Mouse (Mus musculus) small intestine, adult 2 months (tissue): Measurements from ENCODE around the gene Nod1. TPM values are rescaled to one million over a fixed set of nuclear protein-coding genes. Genes with fewer than 3 reads are reported as not detected.

ENCODE experiments used
- H3K27ac ChIP-seq: fragments of 200-500 bp; 2 replicates; pipeline ENCODE4 v1.5.1; 2012; ENCODE audit warnings: low read depth, low read length, control low read depth, inconsistent platforms; ENCODE audit not compliant: insufficient read depth
- H3K27me3 ChIP-seq: fragments of 200-500 bp; 2 replicates; pipeline ENCODE4 v1.6.1; 2012; ENCODE audit warnings: mild to moderate bottlenecking, moderate library complexity, low read length, inconsistent platforms; ENCODE audit not compliant: control insufficient read depth, insufficient read depth
- H3K36me3 ChIP-seq: fragments of 200-500 bp; 2 replicates; pipeline ENCODE4 v1.6.1; 2012; ENCODE audit warnings: mild to moderate bottlenecking, low read length, control low read depth, inconsistent platforms; ENCODE audit not compliant: control insufficient read depth, insufficient read depth
- H3K4me1 ChIP-seq: fragments of 200-500 bp; 2 replicates; pipeline ENCODE4 v1.6.1; 2012; ENCODE audit warnings: low read length, inconsistent platforms, mixed read lengths; ENCODE audit not compliant: control insufficient read depth, insufficient read depth, insufficient read length
- H3K4me3 ChIP-seq: fragments of 200-500 bp; 2 replicates; pipeline ENCODE4 v1.5.1; 2012; ENCODE audit warnings: low read depth, mild to moderate bottlenecking, control low read depth, inconsistent platforms, low read length, moderate library complexity
- CTCF ChIP-seq: fragments of 200-500 bp; IDR thresholded peaks from 2 replicates; pipeline ENCODE4 v1.5.1; 2012; ENCODE audit warnings: low read depth, mild to moderate bottlenecking, control low read depth, inconsistent platforms, low read length, moderate library complexity, mixed read lengths; ENCODE audit not compliant: insufficient replicate concordance, insufficient read length; ENCODE audit errors: extremely low read depth
- POLR2A ChIP-seq: fragments of 200-500 bp; IDR thresholded peaks from 2 replicates; pipeline ENCODE4 v1.6.1; 2012; ENCODE audit warnings: low read depth, mild to moderate bottlenecking, control low read depth, inconsistent platforms, low read length, moderate library complexity
- WGBS: fragments of 180-500 bp; shearing (Covaris S2); methylation state at CpG from one replicate; pipeline ENCODE4 v1.1.7; 2018; 5-methylcytosine and 5-hydroxymethylcytosine counted together
- polyA plus RNA-seq: library from polyadenylated mRNA; depleted of rRNA; stranded (reverse); fragments of >200 nt; gene quantifications from 2 replicates; pipeline ENCODE4 v1.2.3, GENCODE M21; 2012

Nod1 gene
- polyA plus RNA-seq, 1 experiment = 11.2 TPM

GRCm38 (mm10) chr6:54992734-54993260, 20.4 kb upstream of the Nod1 start, which contains the start of gene Ggct:
Ggct (minus strand) TSS chr6:54992950.
- H3K36me3 ChIP-seq = peaks cover 6% of the 10 kb centered on the region; the same call in 1 of the 2 replicates
- TF ChIP-seq CTCF (peak; percentile 49; the same call in 1 of the 2 replicates), POLR2A (peak; percentile 79)
- peaks cover 8% of the 10 kb centered on the region; the same call in 1 of the 2 replicates for H3K4me1 ChIP-seq
- H3K27ac ChIP-seq = peak within 1 kb of the TSS; percentile 23
- WGBS = under 1% methylated on average over 41 of the region's 41 CpGs
- peak within 1 kb of the TSS; percentile 71 for H3K4me3 ChIP-seq
- no peaks in the 10 kb centered on the region for H3K27me3 ChIP-seq

GRCm38 (mm10) chr6:54992141-54992540, 19.7 kb upstream of the Nod1 start:
- Histone ChIP-seq H3K4me1 (peaks cover 8% of the 10 kb centered on the region; the same call in 1 of the 2 replicates), H3K27ac (peak overlapping the region; percentile 23), H3K27me3 (no peaks in the 10 kb centered on the region), H3K4me3 (peak overlapping the region; percentile 71), H3K36me3 (peaks cover 6% of the 10 kb centered on the region; the same call in 1 of the 2 replicates)
- WGBS = under 1% methylated on average over 7 of the region's 7 CpGs
- TF ChIP-seq CTCF (no peak), POLR2A (no peak)

GRCm38 (mm10) chr6:54991189-54991588, 18.8 kb upstream of the Nod1 start:
- 32% methylated on average over 2 of the region's 2 CpGs for WGBS
- no peaks in the 10 kb centered on the region for H3K27me3 ChIP-seq
- H3K27ac ChIP-seq = no peak overlapping the region
- TF ChIP-seq CTCF (no peak), POLR2A (no peak)
- peaks cover 7% of the 10 kb centered on the region; the same call in 1 of the 2 replicates for H3K36me3 ChIP-seq
- no peak overlapping the region for H3K4me3 ChIP-seq
- peaks cover 8% of the 10 kb centered on the region; the same call in 1 of the 2 replicates for H3K4me1 ChIP-seq

GRCm38 (mm10) chr6:54988141-54988540, 15.7 kb upstream of the Nod1 start:
- 91% methylated on average over 6 of the region's 6 CpGs for WGBS
- TF ChIP-seq POLR2A (no peak), CTCF (no peak)
- peaks cover 15% of the 10 kb centered on the region for H3K36me3 ChIP-seq

GRCm38 (mm10) chr6:54984096-54984495, 11.7 kb upstream of the Nod1 start:
- TF ChIP-seq CTCF (no peak), POLR2A (no peak)
- Histone ChIP-seq H3K36me3 (peaks cover 12% of the 10 kb centered on the region), H3K4me1 (no peaks in the 10 kb centered on the region), H3K27me3 (no peaks in the 10 kb centered on the region), H3K4me3 (no peak overlapping the region), H3K27ac (no peak overlapping the region)
- 94% methylated on average over 8 of the region's 8 CpGs for WGBS

More at GRCm38 (mm10) chr6:54988141-54988540, 15.7 kb upstream of the Nod1 start:
- no peak overlapping the region for H3K27ac ChIP-seq
- H3K4me3 ChIP-seq = no peak overlapping the region
- peaks cover 7% of the 10 kb centered on the region; the same call in 1 of the 2 replicates for H3K4me1 ChIP-seq
- H3K27me3 ChIP-seq = no peaks in the 10 kb centered on the region

GRCm38 (mm10) chr6:54983526-54984050, 11.2 kb upstream of the Nod1 start:
- TF ChIP-seq CTCF = no peak
- TF ChIP-seq POLR2A = no peak
- Histone ChIP-seq H3K36me3 (peaks cover 11% of the 10 kb centered on the region), H3K27me3 (no peaks in the 10 kb centered on the region), H3K4me1 (no peaks in the 10 kb centered on the region), H3K4me3 (no peak overlapping the region), H3K27ac (no peak overlapping the region)
- 90% methylated on average over 4 of the region's 4 CpGs for WGBS

- 94% methylated on average over 6 of the region's 6 CpGs for WGBS
- Histone ChIP-seq H3K36me3 (peaks cover 2% of the 10 kb centered on the region; the same call in 1 of the 2 replicates), H3K4me3 (no peak overlapping the region), H3K27ac (no peak overlapping the region), H3K4me1 (no peaks in the 10 kb centered on the region), H3K27me3 (no peaks in the 10 kb centered on the region)
- TF ChIP-seq POLR2A = no peak
- TF ChIP-seq CTCF = no peak
These were observed 7.0 kb upstream of the Nod1 start for GRCm38 (mm10) chr6:54979426-54979825.
